Mouse (Mus musculus): ENCODE data around the gene Sbk3.
"Not testable (repeated sequence)": the region's sequence is repeated elsewhere in the genome, so short reads cannot be mapped to it uniquely, and the experiment has no call there.

Sbk3 gene

GRCm38 (mm10) chr7:4971068-4971467 is at the start of gene Sbk3:
Gene Sbk3, minus strand, starts transcription at chr7:4971168.
- no peak for DNase-seq (ENCODE audit: inconsistent age in 2 of 2, low spot score in 1 of 2)

DNA sequence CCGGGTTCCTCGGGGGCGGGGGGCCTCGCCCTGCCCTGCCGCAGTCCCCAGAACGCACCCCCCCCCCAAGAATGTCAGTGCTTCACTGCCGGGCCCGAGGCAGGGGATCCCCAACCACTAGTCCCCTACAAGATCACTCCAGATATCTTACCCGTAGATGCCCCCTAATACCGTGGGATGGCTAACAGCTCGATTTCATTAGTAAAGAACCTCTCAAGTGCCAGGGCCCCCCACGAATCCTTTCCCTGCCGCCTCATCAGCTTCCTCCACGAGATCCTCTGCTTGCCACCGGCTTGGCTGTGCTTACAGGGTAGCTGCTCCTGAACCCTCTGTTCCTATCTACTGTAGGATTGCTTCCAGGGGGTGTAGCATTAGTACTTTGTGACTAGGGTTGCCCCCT is 49.7 kb upstream of the Sbk3 start:
- DNase-seq (ENCODE audit: inconsistent age in 2 of 2, low spot score in 1 of 2): no peak

- peak; percentile 100 for DNase-seq (ENCODE audit: inconsistent age in 2 of 2, low spot score in 1 of 2)
These were observed 49.2 kb upstream of the Sbk3 start, which contains the start of the genes Zfp865 and Ccdc106 for GRCm38 (mm10) chr7:5020000-5020681. Gene Zfp865, plus strand, starts transcription at chr7:5020376. Gene Ccdc106, plus strand, starts transcription at chr7:5020553.

DNA sequence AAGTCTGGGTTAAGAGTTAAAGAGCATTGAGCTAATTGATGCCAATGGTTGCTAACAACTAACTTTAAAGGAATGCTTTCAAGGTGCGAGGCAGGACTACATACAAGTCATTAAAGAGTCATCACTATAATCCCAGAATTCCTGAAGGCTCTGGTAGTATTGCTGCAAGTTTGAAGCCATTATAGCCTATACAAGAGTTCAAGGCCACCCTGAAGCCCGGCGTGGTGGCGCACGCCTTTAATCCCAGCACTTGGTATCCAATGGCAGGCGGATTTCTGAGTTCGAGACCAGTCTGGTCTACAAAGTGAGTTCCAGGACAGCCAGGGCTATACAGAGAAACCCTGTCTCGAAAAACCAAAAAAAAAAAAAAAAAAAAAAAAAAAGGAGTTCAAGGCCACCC is 48.6 kb upstream of the Sbk3 start:
- peak; percentile 44 to 72 for DNase-seq (ENCODE audit: inconsistent age in 2 of 2, low spot score in 1 of 2)

- DNase-seq (ENCODE audit: inconsistent age in 2 of 2, low spot score in 1 of 2): peak in 1 of 2 experiments; percentile 29
These were observed 47.0 kb upstream of the Sbk3 start for GRCm38 (mm10) chr7:5017931-5018330.

- peak; percentile 48 to 65 for DNase-seq (ENCODE audit: inconsistent age in 2 of 2, low spot score in 1 of 2)
These were observed 46.4 kb upstream of the Sbk3 start for GRCm38 (mm10) chr7:5017352-5017751.

DNA sequence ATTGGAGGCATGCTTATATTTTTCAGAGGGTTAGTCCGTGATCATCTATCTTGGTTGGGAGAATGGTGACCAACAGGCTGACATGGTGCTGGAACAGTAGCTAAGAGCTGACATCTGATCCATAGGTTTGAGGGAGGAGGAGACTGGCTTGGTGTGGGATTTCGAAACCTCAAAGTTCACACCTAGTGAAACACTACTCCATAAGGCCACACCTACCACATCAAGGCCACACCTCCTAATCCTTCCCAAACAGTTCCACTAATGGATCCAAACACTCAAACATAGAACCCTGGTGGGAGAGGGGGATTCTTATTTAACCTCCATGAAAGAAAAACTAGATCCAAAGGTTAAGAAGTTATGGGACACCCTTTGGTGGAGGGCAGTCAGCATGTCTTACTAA is 46.0 kb upstream of the Sbk3 start:
- DNase-seq (ENCODE audit: inconsistent age in 2 of 2, low spot score in 1 of 2): no peak

GRCm38 (mm10) chr7:5016057-5016456 is 45.1 kb upstream of the Sbk3 start:
- DNase-seq (ENCODE audit: inconsistent age in 2 of 2, low spot score in 1 of 2): no peak

GRCm38 (mm10) chr7:5015118-5016001 is 44.4 kb upstream of the Sbk3 start, which contains the start of gene Gm44973:
Gene Gm44973, plus strand, starts transcription at chr7:5015496.
- DNase-seq (ENCODE audit: inconsistent age in 2 of 2, low spot score in 1 of 2): peak; percentile 97 to 99

- DNase-seq (ENCODE audit: inconsistent age in 2 of 2, low spot score in 1 of 2): peak; percentile 96 to 99
These were observed 43.5 kb upstream of the Sbk3 start, which contains the start of the genes Zfp524 and Fiz1 for GRCm38 (mm10) chr7:5014251-5015117. Gene Zfp524, plus strand, starts transcription at chr7:5014415. Gene Fiz1, minus strand, starts transcription at chr7:5014697.

GRCm38 (mm10) chr7:5012681-5013513 is 41.9 kb upstream of the Sbk3 start:
- peak in 1 of 2 experiments; percentile 37 for DNase-seq (ENCODE audit: inconsistent age in 2 of 2, low spot score in 1 of 2)

GRCm38 (mm10) chr7:5008229-5008628 is 37.3 kb upstream of the Sbk3 start:
- no peak for DNase-seq (ENCODE audit: inconsistent age in 2 of 2, low spot score in 1 of 2)

GRCm38 (mm10) chr7:5002876-5003275 is 31.9 kb upstream of the Sbk3 start:
- not testable (repeated sequence) for DNase-seq (ENCODE audit: inconsistent age in 2 of 2, low spot score in 1 of 2)

DNA sequence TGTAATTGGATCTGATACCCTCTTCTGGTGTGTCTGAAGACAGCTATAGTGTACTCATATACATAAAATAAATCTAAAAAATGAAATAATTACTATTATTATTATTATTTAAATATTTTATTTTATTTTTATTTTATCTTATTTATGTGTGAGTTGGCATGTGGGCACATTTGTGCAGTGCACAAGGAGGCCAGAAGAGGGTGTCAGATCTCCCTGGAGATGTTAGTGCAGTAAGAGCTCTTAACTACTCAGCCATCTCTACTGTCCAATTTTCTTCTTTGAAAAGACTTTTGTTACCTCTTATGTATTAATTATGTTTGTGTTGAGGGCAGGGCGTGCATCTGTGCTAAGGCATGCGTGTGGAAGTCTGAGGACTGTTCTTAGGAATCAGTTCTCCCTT is 28.9 kb upstream of the Sbk3 start:
- peak in 1 of 2 experiments; percentile 56 for DNase-seq (ENCODE audit: inconsistent age in 2 of 2, low spot score in 1 of 2)

- no peak for DNase-seq (ENCODE audit: inconsistent age in 2 of 2, low spot score in 1 of 2)
These were observed 26.0 kb upstream of the Sbk3 start for GRCm38 (mm10) chr7:4996934-4997333.

DNA sequence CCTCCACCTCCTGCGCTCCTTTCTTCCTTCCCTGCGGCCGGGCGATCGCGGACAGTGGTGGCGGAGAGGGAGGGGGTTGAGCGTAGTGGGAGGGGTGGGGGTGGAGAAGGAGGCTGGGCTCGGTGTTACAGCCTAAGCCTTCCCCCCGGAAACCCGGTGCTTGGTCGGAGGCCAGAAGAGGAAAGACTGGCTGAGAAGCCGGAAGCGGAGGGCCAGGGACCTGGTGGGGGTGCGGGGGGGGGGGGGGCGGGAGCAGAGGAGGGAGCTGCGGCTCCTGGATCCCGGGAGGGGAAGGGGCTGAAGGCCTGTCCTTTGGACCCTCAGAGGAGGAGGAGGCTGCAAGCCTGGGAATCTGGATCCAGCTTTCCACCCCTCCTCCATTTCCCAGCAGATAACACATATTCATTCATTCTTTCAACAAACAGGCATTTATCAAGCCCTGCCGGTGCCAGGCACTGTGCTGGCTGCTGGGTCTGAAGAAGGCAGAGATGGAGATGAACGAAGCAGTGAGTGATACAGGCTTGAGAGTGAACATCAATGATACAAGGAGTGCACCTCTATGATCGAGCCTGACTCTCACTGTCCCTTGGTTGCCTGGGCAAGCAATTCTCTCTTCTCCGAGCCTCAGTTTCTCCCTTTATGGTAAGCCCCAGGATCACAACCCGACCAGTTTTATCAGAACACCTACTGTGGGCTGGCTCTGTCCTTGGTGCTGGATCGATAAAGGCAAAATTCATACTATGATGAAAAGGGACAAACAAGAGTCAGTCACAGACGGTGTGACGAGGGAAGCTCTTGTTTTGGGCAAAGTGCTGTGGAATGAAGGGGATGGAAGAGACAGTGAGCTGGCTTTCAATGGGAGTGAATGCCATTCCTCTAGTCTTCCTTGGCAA is 25.3 kb upstream of the Sbk3 start, which contains the start of gene Zfp579:
Gene Zfp579, minus strand, starts transcription at position 156 of the 893 bp plus-strand sequence.
- peak; percentile 93 to 97 for DNase-seq (ENCODE audit: inconsistent age in 2 of 2, low spot score in 1 of 2)

DNA sequence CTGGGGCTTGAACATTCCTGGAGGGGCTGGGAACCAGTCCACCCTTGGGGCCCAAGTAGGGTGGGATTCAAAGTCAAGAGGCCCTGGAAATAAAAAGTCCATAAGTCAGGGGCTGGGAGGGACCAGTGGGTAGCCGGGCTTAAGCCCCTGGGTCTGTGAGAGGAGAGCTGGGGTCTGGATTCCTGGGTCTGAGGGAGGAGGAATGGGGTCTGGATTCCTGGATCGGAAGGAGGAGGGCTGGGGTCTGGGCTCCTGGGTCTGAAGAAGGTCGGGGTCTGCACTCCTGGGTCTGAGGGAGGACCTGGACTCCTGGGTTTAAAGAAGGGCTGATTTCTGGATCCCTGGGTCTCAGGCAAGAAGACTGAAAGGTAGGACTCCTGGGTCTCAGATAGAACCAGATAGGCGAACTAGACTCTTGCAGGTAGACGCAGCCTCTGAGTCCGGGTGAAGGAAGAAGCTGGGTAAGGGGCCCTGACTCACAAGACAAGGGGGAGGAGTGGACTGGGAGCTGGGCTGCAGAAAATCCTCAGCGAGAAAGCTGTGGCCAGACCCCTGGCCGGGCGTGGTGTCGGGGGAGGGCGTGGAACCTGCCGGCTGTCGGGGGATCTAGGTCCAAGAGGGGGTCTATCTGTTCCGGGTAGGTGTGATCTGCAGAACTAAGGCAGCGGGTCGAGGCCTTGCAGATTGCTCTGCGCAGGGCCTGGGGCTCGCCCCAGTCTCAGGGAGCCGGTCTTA is 24.5 kb upstream of the Sbk3 start:
- DNase-seq (ENCODE audit: inconsistent age in 2 of 2, low spot score in 1 of 2): no peak
